Mouse (Mus musculus) hindbrain, embryonic 14.5 days (tissue): ENCODE results near the gene B3gat3. TPM values are rescaled to one million over a fixed set of nuclear protein-coding genes. Genes with fewer than 3 reads are reported as not detected.
"Not testable (repeated sequence)": the region's sequence is repeated elsewhere in the genome, so short reads cannot be mapped to it uniquely, and the experiment has no call there.

Experiments used
- ATAC-seq: fragments of 200-750 bp; cut with Nextera tagmentation; 2 replicates; pipeline ENCODE4 v1.8.0; 2017; ENCODE audit warnings: moderate number of reproducible peaks, mild to moderate bottlenecking, moderate TSS enrichment, moderate library complexity; ENCODE audit not compliant: low FRiP score
- DNase-seq: peaks from one replicate; pipeline ENCODE4 v3.0.0-alpha.2; 2015; ENCODE audit warnings: low spot score
- H3K27ac ChIP-seq: fragments of 300-500 bp; sonication (generic); 2 replicates; pipeline ENCODE4 v1.5.1; 2014; ENCODE audit warnings: mild to moderate bottlenecking, moderate library complexity
- H3K27me3 ChIP-seq: fragments of 300-500 bp; sonication (generic); 2 replicates; pipeline ENCODE4 v1.6.1; 2014; ENCODE audit warnings: mild to moderate bottlenecking, low read length, mixed read lengths; ENCODE audit not compliant: control insufficient read depth, insufficient read depth
- H3K36me3 ChIP-seq: fragments of 300-500 bp; sonication (generic); replicated peaks from 2 replicates; pipeline ENCODE4 v1.6.1; 2014; ENCODE audit not compliant: control insufficient read depth, insufficient read depth
- H3K4me1 ChIP-seq: fragments of 300-500 bp; sonication (generic); replicated peaks from 2 replicates; pipeline ENCODE4 v1.6.1; 2014; ENCODE audit warnings: antibody characterized with exemption, low read length, mixed read lengths; ENCODE audit not compliant: control insufficient read depth, insufficient read depth
- H3K4me2 ChIP-seq: fragments of 300-500 bp; sonication (generic); replicated peaks from 2 replicates; pipeline ENCODE4 v1.6.1; 2014; ENCODE audit warnings: mild to moderate bottlenecking, moderate library complexity
- H3K4me3 ChIP-seq: fragments of 300-500 bp; sonication (generic); replicated peaks from 2 replicates; pipeline ENCODE4 v1.5.1; 2014; ENCODE audit warnings: mild to moderate bottlenecking, low read length
- H3K9ac ChIP-seq: fragments of 300-500 bp; sonication (generic); 2 replicates; pipeline ENCODE4 v1.6.1; 2014
- H3K9me3 ChIP-seq: fragments of 300-500 bp; sonication (generic); 2 replicates; pipeline ENCODE4 v1.6.1; 2016; ENCODE audit warnings: low read length; ENCODE audit not compliant: control insufficient read depth
- WGBS: fragments of 180-500 bp; shearing (Covaris S2); extraction: QIAGEN DNeasy Blood & Tissue Kit; methylation state at CpG from one replicate; pipeline ENCODE4 v1.1.7; 2014; 5-methylcytosine and 5-hydroxymethylcytosine counted together
- polyA plus RNA-seq: library from polyadenylated mRNA; unstranded; fragments of >200 nt; fragmentation: Nextera tagmentation; extraction: Ambion mirVana; gene quantifications from 2 replicates; pipeline ENCODE4 v1.2.1, GENCODE M21; 2014

Gene B3gat3
- polyA plus RNA-seq, 1 experiment from 2014 or later = 81.6 TPM

DNA sequence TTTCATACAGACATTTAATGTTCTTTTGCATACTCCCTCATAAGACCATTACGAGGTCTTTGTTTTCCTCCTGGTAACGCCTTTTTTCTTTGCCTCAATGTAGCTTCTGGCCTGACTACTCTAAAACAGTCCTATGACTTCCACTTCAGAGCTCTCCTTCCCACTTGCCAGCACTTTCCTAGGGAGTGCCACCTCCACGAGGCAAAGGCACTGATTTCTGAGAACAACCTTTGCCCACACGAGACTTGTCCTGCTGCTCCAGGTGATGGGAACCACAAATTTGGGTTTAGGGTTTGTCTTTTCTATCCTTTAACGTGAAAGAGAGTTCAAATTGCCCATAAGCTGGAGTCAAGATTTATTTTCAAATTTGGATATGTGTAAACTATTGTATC is 46.0 kb downstream of the B3gat3 start:
- Histone ChIP-seq H3K27me3 (no peaks in the 10 kb centered on the region), H3K27ac (peak overlapping the region; percentile 79), H3K4me3 (peak overlapping the region; percentile 85), H3K9ac (peak overlapping the region; percentile 57), H3K9me3 (no peaks in the 10 kb centered on the region), H3K36me3 (peaks cover 78% of the 10 kb centered on the region), H3K4me2 (peak overlapping the region; percentile 48), H3K4me1 (peaks cover 20% of the 10 kb centered on the region)
- DNase-seq (no peak), ATAC-seq (no peak)
- WGBS = 43% methylated on average over 5 of the region's 5 CpGs

DNA sequence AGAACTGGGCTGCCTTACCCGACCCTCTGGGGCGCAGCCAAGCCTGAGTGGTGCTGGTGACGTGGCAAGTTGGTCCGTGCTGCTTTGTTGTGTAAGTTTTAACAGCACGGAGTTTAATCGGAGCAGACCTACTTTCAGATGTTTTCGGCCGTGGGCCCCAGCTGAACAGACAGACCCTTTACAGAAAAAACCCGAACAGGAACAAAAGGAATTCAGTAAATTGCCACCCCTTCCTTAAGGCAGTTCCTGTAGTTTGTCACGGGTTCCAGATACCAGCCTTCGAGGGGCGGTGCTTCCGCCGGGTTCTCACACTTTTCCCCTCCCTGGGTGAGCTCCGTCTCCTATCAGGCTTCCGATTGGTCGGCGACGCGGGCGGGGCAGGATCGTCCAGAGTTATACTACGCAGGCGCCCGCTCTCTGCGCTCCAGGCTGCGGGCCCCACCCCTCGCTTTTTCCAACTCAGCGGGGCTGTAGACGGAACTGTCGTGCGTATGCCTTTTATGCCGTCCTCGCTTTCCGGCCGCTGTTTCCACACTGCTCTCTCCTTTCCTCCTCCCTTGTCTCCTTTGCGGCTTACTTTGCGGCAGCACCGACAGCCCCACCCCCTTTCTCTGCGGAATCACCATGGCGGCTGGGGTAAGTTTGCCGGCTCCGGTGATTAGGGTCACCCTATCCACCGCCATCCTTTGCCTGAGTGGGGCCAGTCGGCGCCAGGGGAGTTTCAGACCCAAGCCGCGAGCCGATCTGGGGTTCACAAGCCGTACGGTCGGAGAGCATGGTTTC is 46.6 kb downstream of the B3gat3 start, which contains the start of gene Eef1g:
Eef1g (plus strand) TSS at position 452 of the 783 bp plus-strand sequence.
- ATAC-seq (peak; percentile 99), DNase-seq (peak; percentile 94)
- Histone ChIP-seq H3K4me3 (peak within 1 kb of the TSS; percentile 85), H3K27me3 (no peaks in the 10 kb centered on the region), H3K4me1 (peaks cover 20% of the 10 kb centered on the region), H3K9me3 (no peaks in the 10 kb centered on the region), H3K4me2 (peak within 1 kb of the TSS; percentile 90), H3K9ac (peak within 1 kb of the TSS; percentile 95), H3K27ac (peak within 1 kb of the TSS; percentile 85), H3K36me3 (peaks cover 78% of the 10 kb centered on the region)
- WGBS = 1% methylated on average over 52 of the region's 52 CpGs

DNA sequence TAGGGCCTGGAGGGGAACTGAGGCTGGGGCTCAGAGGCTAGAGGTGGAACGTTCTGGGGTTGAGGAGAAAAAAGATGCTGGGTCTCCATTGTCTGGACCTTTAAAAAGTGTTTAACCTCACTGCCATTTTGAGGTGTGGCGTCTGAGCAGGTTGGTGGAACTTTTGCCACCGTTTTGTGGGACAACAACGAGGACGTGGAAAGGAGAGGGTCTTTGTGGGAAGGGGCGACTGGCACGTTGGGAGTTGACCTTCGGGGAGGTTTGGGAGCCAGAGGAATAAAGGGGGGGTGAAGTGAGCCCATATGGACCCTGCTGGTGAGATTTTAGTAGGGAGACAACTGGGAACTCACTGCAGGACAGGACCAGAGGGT is 47.2 kb downstream of the B3gat3 start:
- Histone ChIP-seq H3K36me3 (peaks cover 78% of the 10 kb centered on the region), H3K27me3 (no peaks in the 10 kb centered on the region), H3K9ac (peak overlapping the region; percentile 95), H3K4me1 (peaks cover 20% of the 10 kb centered on the region), H3K4me2 (peak overlapping the region; percentile 90), H3K27ac (peak overlapping the region; percentile 85), H3K9me3 (no peaks in the 10 kb centered on the region), H3K4me3 (peak overlapping the region; percentile 85)
- 0% methylated on average over 8 of the region's 8 CpGs for WGBS
- ATAC-seq (no peak), DNase-seq (no peak)

DNA sequence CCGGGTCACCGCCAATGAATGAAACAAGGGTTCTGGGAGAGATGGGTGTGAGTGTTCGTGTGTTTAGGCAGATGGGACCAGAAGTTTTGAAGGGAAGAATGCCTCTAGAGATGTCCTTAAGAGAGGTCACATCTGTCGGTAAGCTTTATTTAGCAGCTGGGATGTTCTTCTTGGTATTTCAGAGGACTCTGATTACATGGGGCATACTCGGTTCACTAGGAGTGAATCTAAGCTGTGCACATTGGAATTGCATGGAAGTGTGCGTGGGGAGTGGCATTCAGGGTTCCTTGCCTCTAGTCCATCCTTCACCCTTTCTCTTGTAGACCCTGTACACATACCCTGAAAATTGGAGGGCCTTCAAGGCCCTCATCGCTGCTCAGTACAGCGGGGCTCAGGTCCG is 47.7 kb downstream of the B3gat3 start:
- Histone ChIP-seq H3K27ac (no peak overlapping the region), H3K27me3 (no peaks in the 10 kb centered on the region), H3K4me1 (peaks cover 20% of the 10 kb centered on the region), H3K9me3 (no peaks in the 10 kb centered on the region), H3K9ac (peak overlapping the region; percentile 95), H3K4me3 (peak overlapping the region; percentile 85), H3K4me2 (peak overlapping the region; percentile 90), H3K36me3 (peaks cover 78% of the 10 kb centered on the region)
- 14% methylated on average over 9 of the region's 9 CpGs for WGBS
- ATAC-seq = no peak
- no peak for DNase-seq

- not testable (repeated sequence) for ATAC-seq, H3K4me2 ChIP-seq, DNase-seq, H3K9me3 ChIP-seq, H3K9ac ChIP-seq, H3K27ac ChIP-seq, H3K27me3 ChIP-seq, H3K4me3 ChIP-seq
- peaks cover 91% of the 10 kb centered on the region for H3K36me3 ChIP-seq
- 92% methylated on average over 8 of the region's 8 CpGs for WGBS
- peaks cover 10% of the 10 kb centered on the region for H3K4me1 ChIP-seq
Measured at GRCm38 (mm10) chr19:8972491-8972890, 52.3 kb downstream of the B3gat3 start.

GRCm38 (mm10) chr19:8974638-8975037 is 54.5 kb downstream of the B3gat3 start:
- WGBS = 88% methylated on average over 1 of the region's 1 CpGs
- no peak overlapping the region for H3K9ac ChIP-seq
- peaks cover 98% of the 10 kb centered on the region for H3K36me3 ChIP-seq
- no peak overlapping the region for H3K4me2 ChIP-seq
- H3K4me1 ChIP-seq = no peaks in the 10 kb centered on the region
- H3K27me3 ChIP-seq = no peaks in the 10 kb centered on the region
- H3K9me3 ChIP-seq = no peaks in the 10 kb centered on the region
- DNase-seq = no peak
- ATAC-seq = no peak
- H3K4me3 ChIP-seq = no peak overlapping the region
- no peak overlapping the region for H3K27ac ChIP-seq

DNA sequence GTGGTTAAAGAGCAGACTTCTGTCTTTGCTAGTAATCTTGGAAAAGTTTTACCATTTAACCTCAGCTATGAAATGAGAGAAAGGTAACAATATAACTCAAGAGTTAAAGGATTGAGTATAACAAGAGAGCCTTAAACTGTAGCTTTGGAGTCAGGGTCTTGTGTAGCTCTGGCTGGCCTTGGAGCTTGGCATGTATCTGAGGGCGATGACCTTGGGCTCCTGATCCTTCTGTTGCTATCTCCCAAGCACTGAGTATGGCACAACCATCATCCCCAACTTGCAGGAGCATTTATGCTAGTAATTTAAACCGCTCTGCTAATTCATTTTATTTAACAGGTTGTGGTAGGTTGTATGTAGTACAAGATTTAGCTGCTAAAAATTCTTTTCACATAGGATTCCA is 55.3 kb downstream of the B3gat3 start:
- H3K4me3 ChIP-seq = no peak overlapping the region
- H3K36me3 ChIP-seq = peaks cover 98% of the 10 kb centered on the region
- no peak overlapping the region for H3K9ac ChIP-seq
- ATAC-seq (no peak), DNase-seq (no peak)
- no peak overlapping the region for H3K4me2 ChIP-seq
- no peak overlapping the region for H3K27ac ChIP-seq
- H3K9me3 ChIP-seq = no peaks in the 10 kb centered on the region
- 96% methylated on average over 2 of the region's 2 CpGs for WGBS
- H3K4me1 ChIP-seq = no peaks in the 10 kb centered on the region; the same call in 1 of the 2 replicates
- no peaks in the 10 kb centered on the region for H3K27me3 ChIP-seq

GRCm38 (mm10) chr19:8976535-8976934 is 56.4 kb downstream of the B3gat3 start:
- H3K4me3 ChIP-seq = no peak overlapping the region
- DNase-seq (peak; percentile 70), ATAC-seq (peak; percentile 64; the same call in 1 of the 2 replicates)
- H3K27me3 ChIP-seq = no peaks in the 10 kb centered on the region
- no peaks in the 10 kb centered on the region for H3K9me3 ChIP-seq
- peaks cover 94% of the 10 kb centered on the region for H3K36me3 ChIP-seq
- 63% methylated on average over 3 of the region's 3 CpGs for WGBS
- no peak overlapping the region for H3K4me2 ChIP-seq
- peaks cover 4% of the 10 kb centered on the region; the same call in 1 of the 2 replicates for H3K4me1 ChIP-seq
- H3K9ac ChIP-seq = no peak overlapping the region
- no peak overlapping the region for H3K27ac ChIP-seq
